Mouse (Mus musculus): Measurements from ENCODE around the gene Lmo2. TPM values are rescaled to one million over a fixed set of nuclear protein-coding genes. Genes with fewer than 3 reads are reported as not detected.

Gene Lmo2
- polyA plus RNA-seq, 1 experiment from 2014 or later = 42.3 TPM

DNA sequence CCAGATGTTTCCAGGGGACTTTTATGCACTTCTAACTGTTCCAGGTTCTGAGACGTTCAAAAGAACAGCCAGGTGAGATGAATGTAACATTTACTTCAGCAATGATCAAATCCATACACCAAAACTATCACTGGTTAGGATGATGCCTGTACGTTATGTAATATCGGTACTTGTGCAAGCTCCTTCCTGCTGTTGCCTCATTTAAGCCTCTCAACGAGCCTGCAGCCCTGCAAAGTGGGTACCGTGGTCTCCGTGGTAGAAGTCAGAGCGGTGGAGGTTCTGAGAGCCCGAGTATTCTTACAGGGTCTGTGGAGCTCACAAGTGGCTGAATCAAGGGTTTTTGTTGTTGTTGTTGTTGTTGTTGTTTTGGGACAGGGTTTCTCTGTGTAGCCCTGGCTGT is 10.9 kb upstream of the Lmo2 start:
- Histone ChIP-seq H3K9ac (no peak overlapping the region), H3K27ac (no peak overlapping the region), H3K4me1 (replicated peaks) (peaks cover 23% of the 10 kb centered on the region), H3K9me3 (no peaks in the 10 kb centered on the region), H3K27me3 (no peaks in the 10 kb centered on the region), H3K4me3 (no peak overlapping the region), H3K36me3 (no peaks in the 10 kb centered on the region), H3K4me2 (no peak overlapping the region)
- WGBS = 86% methylated on average over 8 of the region's 8 CpGs
- no peak for ATAC-seq (ENCODE audit: low FRiP score)

DNA sequence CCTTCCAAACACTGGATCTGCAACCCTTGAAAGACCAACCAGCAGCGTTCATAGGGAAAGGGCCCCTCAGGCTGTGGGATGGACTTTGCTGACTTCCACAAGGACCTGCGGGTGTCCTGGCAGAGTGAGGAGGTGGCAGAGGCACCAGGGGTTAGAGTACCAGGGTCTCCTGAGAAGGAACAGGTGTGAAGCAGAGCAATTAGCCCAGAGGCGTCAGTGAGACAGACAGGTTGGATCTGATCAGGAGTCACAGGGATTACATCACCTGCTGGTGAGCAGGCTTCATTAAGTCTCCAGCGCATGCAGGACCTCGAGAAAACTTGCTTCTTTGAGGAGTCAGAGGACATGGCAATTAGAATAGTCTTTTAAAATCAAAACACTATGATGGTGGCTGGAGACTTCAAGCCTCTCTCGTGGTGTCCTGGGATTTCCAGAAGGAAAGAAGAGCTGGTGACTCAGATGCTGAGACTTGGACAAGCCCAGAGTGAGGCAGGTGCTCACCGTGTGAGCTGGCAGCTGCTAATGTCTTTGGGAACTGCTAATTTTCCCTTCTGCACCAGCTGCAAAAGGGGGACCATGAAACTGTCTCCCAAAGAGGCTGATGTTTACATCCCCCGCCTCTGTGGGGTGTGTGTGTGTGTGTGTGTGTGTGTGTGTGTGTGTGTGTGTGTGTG is 9.7 kb upstream of the Lmo2 start:
- H3K9me3 ChIP-seq = no peaks in the 10 kb centered on the region
- no peak overlapping the region for H3K9ac ChIP-seq
- 68% methylated on average over 8 of the region's 8 CpGs for WGBS
- no peaks in the 10 kb centered on the region for H3K27me3 ChIP-seq
- no peak for ATAC-seq (ENCODE audit: low FRiP score)
- H3K36me3 ChIP-seq = no peaks in the 10 kb centered on the region
- peaks cover 23% of the 10 kb centered on the region for H3K4me1 ChIP-seq (replicated peaks)
- no peak overlapping the region for H3K4me2 ChIP-seq
- H3K27ac ChIP-seq = 0 out of 2 replicates have a peak overlapping the region, but pooled peaks have one; percentile 8
- H3K4me3 ChIP-seq = no peak overlapping the region

DNA sequence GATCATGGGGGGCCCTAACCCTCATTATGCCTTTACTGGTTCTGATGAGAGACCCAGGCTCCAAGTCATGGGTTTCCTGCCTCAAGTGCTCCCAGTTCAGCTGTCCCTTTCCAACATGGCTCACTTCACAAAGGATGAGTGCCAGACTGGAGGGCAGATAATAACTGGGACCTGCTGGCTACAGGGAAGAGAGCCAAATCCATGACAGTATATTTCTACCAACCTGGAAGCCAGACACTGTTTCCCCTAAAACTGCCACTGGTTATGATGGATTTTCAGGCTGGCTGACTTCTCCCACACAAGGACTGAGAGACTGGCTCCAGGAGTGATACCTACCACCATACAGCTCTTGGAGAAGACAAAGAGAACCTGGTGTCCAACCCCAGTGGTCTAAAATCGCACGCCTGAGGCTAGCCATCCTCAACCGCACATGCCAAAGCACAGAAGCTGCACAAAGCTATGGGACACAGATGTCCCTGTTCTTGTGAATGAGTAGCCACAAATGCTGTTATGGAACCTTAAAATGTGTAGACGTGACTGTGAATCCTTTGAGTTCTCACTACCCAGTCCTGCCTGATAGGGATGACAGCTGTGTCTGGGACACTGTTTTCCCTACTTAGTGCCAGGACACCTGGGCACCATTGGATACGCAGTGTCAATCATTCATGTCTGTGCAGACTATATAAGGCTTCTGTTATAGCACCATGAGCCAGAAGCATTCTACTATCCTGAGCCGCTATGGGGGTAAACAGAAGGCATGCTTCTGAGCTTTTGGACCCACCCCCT is 4.5 kb upstream of the Lmo2 start:
- WGBS = 89% methylated on average over 6 of the region's 6 CpGs
- no peak overlapping the region for H3K9ac ChIP-seq
- ATAC-seq (ENCODE audit: low FRiP score) = no peak
- H3K27me3 ChIP-seq = no peaks in the 10 kb centered on the region
- no peaks in the 10 kb centered on the region for H3K9me3 ChIP-seq
- no peaks in the 10 kb centered on the region for H3K36me3 ChIP-seq
- H3K27ac ChIP-seq = 0 out of 2 replicates have a peak overlapping the region, but pooled peaks have one; percentile 23
- H3K4me3 ChIP-seq = no peak overlapping the region
- H3K4me2 ChIP-seq = no peak overlapping the region
- peaks cover 7% of the 10 kb centered on the region; the same call in 1 of the 2 replicates for H3K4me1 ChIP-seq (replicated peaks)

GRCm38 (mm10) chr2:103955714-103956113 is 2.1 kb upstream of the Lmo2 start:
- no peaks in the 10 kb centered on the region for H3K4me1 ChIP-seq (replicated peaks)
- no peak overlapping the region for H3K4me2 ChIP-seq
- H3K27me3 ChIP-seq = no peaks in the 10 kb centered on the region
- H3K9me3 ChIP-seq = no peaks in the 10 kb centered on the region
- no peak overlapping the region for H3K27ac ChIP-seq
- H3K4me3 ChIP-seq = no peak overlapping the region
- H3K9ac ChIP-seq = no peak overlapping the region
- no peak for ATAC-seq (ENCODE audit: low FRiP score)
- no peaks in the 10 kb centered on the region for H3K36me3 ChIP-seq
- 86% methylated on average over 3 of the region's 3 CpGs for WGBS

- H3K9me3 ChIP-seq = no peaks in the 10 kb centered on the region
- H3K9ac ChIP-seq = no peak overlapping the region
- H3K4me2 ChIP-seq = no peak overlapping the region
- WGBS = 88% methylated on average over 6 of the region's 6 CpGs
- ATAC-seq (ENCODE audit: low FRiP score) = no peak
- no peaks in the 10 kb centered on the region for H3K4me1 ChIP-seq (replicated peaks)
- H3K27ac ChIP-seq = no peak overlapping the region
- H3K4me3 ChIP-seq = no peak overlapping the region
- no peaks in the 10 kb centered on the region for H3K36me3 ChIP-seq
- H3K27me3 ChIP-seq = no peaks in the 10 kb centered on the region
Measured at GRCm38 (mm10) chr2:103956867-103957266, 919 bp upstream of the Lmo2 start.

DNA sequence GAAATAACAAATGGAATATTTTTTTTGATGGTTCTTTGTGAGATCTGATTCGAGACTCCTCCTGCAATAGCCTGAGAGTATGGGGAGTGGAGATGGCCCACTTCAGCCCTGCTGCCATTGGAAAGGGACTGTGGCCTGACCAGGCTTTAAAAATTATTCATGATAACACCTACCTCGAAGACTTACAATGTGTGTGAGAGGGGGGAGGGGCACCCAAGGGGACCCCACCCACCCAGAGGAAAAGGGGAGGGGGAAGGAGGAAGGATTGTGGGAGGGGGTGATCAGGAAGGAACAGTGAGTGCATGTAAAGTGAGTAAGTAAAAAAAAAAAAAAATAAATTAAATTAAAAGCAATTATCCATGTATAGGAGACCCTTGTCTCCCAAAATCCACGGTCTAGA is 848 bp downstream of the Lmo2 start:
- no peak for ATAC-seq (ENCODE audit: low FRiP score)
- no peaks in the 10 kb centered on the region for H3K9me3 ChIP-seq
- H3K27ac ChIP-seq = no peak overlapping the region
- no peak overlapping the region for H3K9ac ChIP-seq
- no peaks in the 10 kb centered on the region for H3K27me3 ChIP-seq
- H3K4me2 ChIP-seq = no peak overlapping the region
- WGBS = 70% methylated on average over 3 of the region's 3 CpGs
- no peaks in the 10 kb centered on the region for H3K36me3 ChIP-seq
- no peak overlapping the region for H3K4me3 ChIP-seq
- no peaks in the 10 kb centered on the region for H3K4me1 ChIP-seq (replicated peaks)

- Histone ChIP-seq H3K36me3 (no peaks in the 10 kb centered on the region), H3K9ac (no peak overlapping the region), H3K4me3 (no peak overlapping the region), H3K9me3 (no peaks in the 10 kb centered on the region), H3K27me3 (no peaks in the 10 kb centered on the region), H3K4me1 (replicated peaks) (no peaks in the 10 kb centered on the region), H3K27ac (no peak overlapping the region), H3K4me2 (no peak overlapping the region)
- ATAC-seq (ENCODE audit: low FRiP score) = no peak
- WGBS = 92% methylated on average over 5 of the region's 5 CpGs
Measured at GRCm38 (mm10) chr2:103959066-103959465, 1.3 kb downstream of the Lmo2 start.

DNA sequence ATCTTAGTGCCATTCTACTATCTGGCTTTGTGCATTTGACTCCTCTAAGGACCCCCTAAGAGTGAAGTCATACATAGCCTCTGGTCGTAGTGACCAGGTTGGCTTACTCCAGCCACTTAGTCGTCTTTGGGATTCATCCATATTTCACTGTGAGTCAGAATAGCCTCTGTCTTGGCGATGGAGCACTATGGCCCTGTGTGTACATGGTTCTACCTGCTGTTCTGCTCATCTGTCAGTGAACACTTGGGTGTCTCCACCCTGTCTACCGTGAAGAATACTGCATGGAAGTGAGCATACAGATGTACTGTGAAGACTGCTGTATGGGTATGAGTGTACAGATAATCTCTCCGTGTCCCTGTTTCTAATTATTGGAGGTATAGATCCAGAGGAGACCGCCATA is 1.8 kb downstream of the Lmo2 start:
- no peak overlapping the region for H3K9ac ChIP-seq
- 93% methylated on average over 6 of the region's 6 CpGs for WGBS
- no peaks in the 10 kb centered on the region for H3K9me3 ChIP-seq
- no peak overlapping the region for H3K4me3 ChIP-seq
- ATAC-seq (ENCODE audit: low FRiP score) = no peak
- no peaks in the 10 kb centered on the region for H3K27me3 ChIP-seq
- H3K36me3 ChIP-seq = no peaks in the 10 kb centered on the region
- H3K4me2 ChIP-seq = no peak overlapping the region
- no peak overlapping the region for H3K27ac ChIP-seq
- H3K4me1 ChIP-seq (replicated peaks) = no peaks in the 10 kb centered on the region

DNA sequence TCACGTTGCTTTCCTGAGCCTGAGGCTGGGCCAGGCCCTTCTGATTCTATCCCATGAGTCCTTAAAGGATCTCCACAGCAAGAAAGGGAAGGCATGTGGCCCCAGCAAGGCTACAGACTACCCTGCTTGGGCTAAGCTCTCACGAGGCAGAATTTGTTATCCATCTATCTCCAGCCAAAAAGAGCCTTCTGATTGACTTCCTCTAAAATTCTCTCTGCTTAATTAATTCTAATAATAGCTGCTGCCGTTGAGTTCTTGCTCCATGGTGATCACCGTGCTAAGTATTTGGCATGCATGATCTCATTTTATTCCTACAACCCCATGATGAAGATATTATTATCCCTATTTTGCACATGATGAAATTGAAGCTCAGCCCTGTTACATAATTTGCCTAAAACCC is 4.6 kb downstream of the Lmo2 start:
- Histone ChIP-seq H3K36me3 (no peaks in the 10 kb centered on the region), H3K4me1 (replicated peaks) (no peaks in the 10 kb centered on the region), H3K4me2 (no peak overlapping the region), H3K27ac (no peak overlapping the region), H3K9ac (no peak overlapping the region), H3K27me3 (no peaks in the 10 kb centered on the region), H3K9me3 (no peaks in the 10 kb centered on the region), H3K4me3 (no peak overlapping the region)
- no peak for ATAC-seq (ENCODE audit: low FRiP score)
- WGBS = 68% methylated on average over 4 of the region's 4 CpGs

DNA sequence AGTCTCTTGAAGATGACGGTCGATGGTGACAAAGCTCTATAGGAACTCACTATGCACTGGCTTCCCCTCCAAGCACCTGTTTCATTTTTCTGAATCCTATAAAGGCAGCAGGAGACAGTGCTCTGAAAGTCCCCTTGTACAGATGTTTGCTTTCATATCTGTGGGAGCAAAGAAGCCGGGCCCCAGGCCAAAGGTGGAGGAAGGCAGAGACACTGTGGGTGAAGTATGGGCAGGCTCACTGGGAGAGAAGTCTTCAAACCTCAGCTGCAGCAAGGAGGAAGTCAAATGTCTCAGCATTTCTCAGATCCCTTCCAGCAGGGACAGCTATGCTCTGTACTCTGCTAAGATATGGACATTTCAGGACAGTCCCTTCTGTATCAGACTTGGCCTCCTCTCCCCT is 7.6 kb downstream of the Lmo2 start:
- Histone ChIP-seq H3K27me3 (no peaks in the 10 kb centered on the region), H3K4me1 (replicated peaks) (peaks cover 11% of the 10 kb centered on the region)
- 91% methylated on average over 3 of the region's 3 CpGs for WGBS

DNA sequence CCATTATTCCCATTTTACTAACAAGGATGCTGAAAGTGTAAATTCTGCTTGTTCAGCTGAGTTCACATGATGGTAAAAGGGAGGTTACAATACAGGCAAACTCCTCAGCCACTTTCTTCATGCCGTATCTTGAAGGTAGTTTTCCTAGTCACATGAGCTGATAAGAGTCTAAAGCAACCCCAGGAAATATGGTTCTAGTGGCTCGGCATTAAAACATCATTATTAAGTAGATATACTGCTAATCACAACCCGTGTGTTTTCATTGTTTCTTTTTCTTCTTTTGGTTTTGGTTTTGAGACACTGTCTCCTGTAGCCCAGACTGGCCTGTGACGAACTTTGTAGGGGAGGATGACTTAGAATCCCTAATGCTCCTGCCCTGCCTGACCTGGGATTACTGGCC is 10.4 kb downstream of the Lmo2 start:
- H3K27me3 ChIP-seq = peaks cover 16% of the 10 kb centered on the region
- H3K36me3 ChIP-seq = 0 out of 2 replicates have a peak, but pooled peaks cover under 1% of the 10 kb centered on the region
- H3K4me3 ChIP-seq = no peak overlapping the region
- H3K9ac ChIP-seq = no peak overlapping the region
- H3K27ac ChIP-seq = no peak overlapping the region
- H3K4me1 ChIP-seq (replicated peaks) = peaks cover 31% of the 10 kb centered on the region
- ATAC-seq (ENCODE audit: low FRiP score) = no peak
- no peak overlapping the region for H3K4me2 ChIP-seq
- 87% methylated on average over 4 of the region's 4 CpGs for WGBS
- no peaks in the 10 kb centered on the region for H3K9me3 ChIP-seq

More for the DNA sequence above, 7.6 kb downstream of the Lmo2 start:
- Histone ChIP-seq H3K4me2 (no peak overlapping the region), H3K36me3 (no peaks in the 10 kb centered on the region), H3K9me3 (no peaks in the 10 kb centered on the region), H3K27ac (no peak overlapping the region), H3K9ac (no peak overlapping the region), H3K4me3 (no peak overlapping the region)
- no peak for ATAC-seq (ENCODE audit: low FRiP score)

GRCm38 (mm10) chr2:103968919-103969436 is 11.2 kb downstream of the Lmo2 start:
- Histone ChIP-seq H3K4me3 (peak overlapping the region; percentile 81), H3K4me1 (replicated peaks) (peaks cover 31% of the 10 kb centered on the region), H3K9ac (peak overlapping the region; percentile 93), H3K4me2 (peak overlapping the region; percentile 84), H3K9me3 (no peaks in the 10 kb centered on the region), H3K36me3 (peaks cover 5% of the 10 kb centered on the region; the same call in 1 of the 2 replicates), H3K27me3 (peaks cover 20% of the 10 kb centered on the region), H3K27ac (peak overlapping the region; percentile 94)
- WGBS = 25% methylated on average over 10 of the region's 10 CpGs
- no peak for ATAC-seq (ENCODE audit: low FRiP score)
